Mouse (Mus musculus) Patski (cell line): ENCODE results near the gene Med24. TPM values are rescaled to one million over a fixed set of nuclear protein-coding genes. Genes with fewer than 3 reads are reported as not detected.
"Not testable (repeated sequence)": the region's sequence is repeated elsewhere in the genome, so short reads cannot be mapped to it uniquely, and the experiment has no call there.

ENCODE experiments used
- ATAC-seq: fragments of 100-300 bp; one replicate; pipeline ENCODE4 v1.8.0; 2021
- CTCF ChIA-PET: fragments of 350-600 bp; sonication (Branson Sonifier 250); formaldehyde crosslinking; loops from one replicate; lab custom pipeline; 2022; ENCODE audit warnings: inconsistent platforms; lab: Charles Lee
- POLR2A ChIA-PET: fragments of 350-600 bp; sonication (Branson Sonifier 250); formaldehyde crosslinking; loops from one replicate; lab custom pipeline; 2022; ENCODE audit warnings: antibody characterized with exemption, inconsistent platforms; lab: Charles Lee
- DNase-seq: peaks from one replicate; pipeline ENCODE4 v3.0.0-alpha.2; 2011; ENCODE audit warnings: low read depth, low spot score
- H3K27me3 ChIP-seq: fragments of 371-371 bp; one replicate; pipeline ENCODE4 v1.5.1; 2021
- CTCF ChIP-seq: fragments of 100-300 bp; IDR thresholded peaks from one replicate; pipeline ENCODE4 v1.5.1; 2021
- in situ Hi-C: fragments of 300-500 bp; cut with MboI; formaldehyde crosslinking; loops from 3 replicates; pipeline ENCODE4 v1.11.1; 2018; ENCODE audit warnings: low pct_unique_long_range_greater_than_20kb, mixed read lengths
- polyA plus RNA-seq: library from polyadenylated mRNA; unstranded; gene quantifications from one replicate; pipeline ENCODE4 v1.2.3, GENCODE M21; 2021

The Med24 gene
- polyA plus RNA-seq, 1 experiment from 2014 or later, result 47.2 TPM

DNA sequence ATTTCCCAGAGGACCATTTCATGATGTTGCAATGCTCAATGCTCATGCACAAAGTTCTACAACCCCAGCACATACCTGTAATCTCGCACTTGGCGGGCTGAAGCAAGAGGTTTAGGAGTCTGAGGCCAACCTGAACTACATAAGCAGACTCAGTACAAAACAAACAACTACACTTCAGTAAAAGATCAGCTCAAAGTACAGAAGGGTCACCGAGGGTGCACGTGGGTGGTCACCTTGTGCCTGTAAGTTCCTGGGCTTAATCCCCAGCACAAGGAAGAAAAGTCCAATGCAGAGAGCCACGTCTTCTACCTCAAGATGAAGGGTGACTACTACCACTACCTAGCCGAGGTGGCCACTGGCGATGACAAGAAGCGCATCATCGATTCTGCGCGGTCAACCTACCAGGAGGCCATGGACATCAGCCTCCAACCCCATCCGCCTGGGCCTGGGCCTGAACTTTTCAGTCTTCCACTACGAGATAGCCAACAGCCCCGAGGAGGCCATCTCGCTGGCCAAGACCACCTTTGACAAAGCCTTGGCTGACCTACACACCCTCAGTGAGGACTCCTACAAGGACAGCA, 3.2 kb downstream of the Med24 start:
- ATAC-seq (no peak), DNase-seq (no peak)
- CTCF ChIA-PET, result interaction anchor here (1.3 kb wide), 1 partner anchor 61 kb away, joined by 3 read pairs; no protein-coding TSS in a partner anchor
- in situ Hi-C loops, result no loop called here
- no peaks in the 10 kb centered on the region for H3K27me3 ChIP-seq
- POLR2A ChIA-PET, result no interaction called here
- TF ChIP-seq CTCF, result no peak

DNA sequence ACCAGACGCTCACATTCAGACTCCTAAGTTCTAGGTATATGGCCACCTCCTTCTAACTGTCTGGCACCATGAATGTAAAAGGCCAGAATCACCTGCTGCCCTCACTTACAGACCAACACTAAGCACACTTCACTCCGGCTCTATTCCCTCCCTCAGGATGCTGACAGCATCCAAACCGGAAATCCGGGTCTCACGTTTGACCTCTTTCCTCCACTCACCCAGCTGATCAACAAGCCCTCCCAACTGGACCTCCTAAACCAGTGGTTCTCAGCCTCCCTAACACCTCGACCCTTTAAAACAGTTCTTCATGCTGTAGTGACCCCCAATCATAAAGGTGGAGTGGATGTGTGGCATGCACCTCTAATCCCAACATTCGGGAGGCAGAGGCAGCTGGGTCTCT, 6.1 kb downstream of the Med24 start:
- ChIA-PET POLR2A (no interaction called here), CTCF (interaction anchor here (1.0 kb wide), 1 partner anchor 23 kb away, joined by 4 read pairs; no protein-coding TSS in a partner anchor)
- DNase-seq, result no peak
- no peaks in the 10 kb centered on the region for H3K27me3 ChIP-seq
- no peak for TF ChIP-seq CTCF
- no peak for ATAC-seq
- in situ Hi-C loops, result no loop called here

DNA sequence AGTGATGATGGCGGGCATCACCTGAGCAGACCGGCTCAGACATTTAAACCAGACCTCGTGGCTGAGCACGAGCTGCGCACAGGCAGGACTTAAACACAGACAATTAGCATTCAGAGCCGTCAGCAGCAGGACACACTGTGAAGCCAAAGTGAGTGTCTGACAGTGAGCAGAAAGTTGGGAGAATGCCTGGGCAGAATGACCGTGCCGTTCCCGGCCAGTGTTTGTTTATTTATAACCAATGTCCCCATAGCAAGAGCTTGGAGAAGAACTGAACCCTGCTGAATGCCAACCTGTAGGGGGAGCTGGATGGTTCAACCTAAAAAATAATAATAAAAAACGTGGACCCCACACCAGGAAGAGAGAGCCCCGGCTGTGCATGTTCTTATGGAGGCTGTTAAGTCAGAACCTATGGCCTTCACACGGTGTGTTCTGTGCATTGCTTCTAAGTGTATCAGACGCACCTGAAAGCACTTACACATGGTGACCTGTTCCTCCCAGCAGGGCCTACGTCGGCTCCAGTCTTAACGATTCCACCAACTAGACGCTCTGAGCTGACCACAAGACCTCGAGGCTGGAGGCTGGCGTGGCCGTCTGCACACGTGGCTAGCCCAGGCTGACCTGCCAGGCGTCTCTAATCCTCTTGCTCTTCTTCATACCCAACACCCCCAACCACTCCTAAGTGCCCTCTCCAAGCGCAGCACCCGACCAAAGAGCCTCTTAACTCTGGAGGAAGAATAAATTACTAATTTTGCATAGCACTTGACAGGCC, 7.6 kb downstream of the Med24 start:
- H3K27me3 ChIP-seq, result no peaks in the 10 kb centered on the region
- ATAC-seq (peak; percentile 31), DNase-seq (no peak)
- ChIA-PET POLR2A (no interaction called here), CTCF (interaction anchor here (0.9 to 5.3 kb wide), 5 partner anchors 8 to 119 kb away, joined by 3 to 41 read pairs (median 5); partner anchors contain the start of gene Med24)
- peak; percentile 70 for TF ChIP-seq CTCF
- in situ Hi-C loops, result no loop called here

DNA sequence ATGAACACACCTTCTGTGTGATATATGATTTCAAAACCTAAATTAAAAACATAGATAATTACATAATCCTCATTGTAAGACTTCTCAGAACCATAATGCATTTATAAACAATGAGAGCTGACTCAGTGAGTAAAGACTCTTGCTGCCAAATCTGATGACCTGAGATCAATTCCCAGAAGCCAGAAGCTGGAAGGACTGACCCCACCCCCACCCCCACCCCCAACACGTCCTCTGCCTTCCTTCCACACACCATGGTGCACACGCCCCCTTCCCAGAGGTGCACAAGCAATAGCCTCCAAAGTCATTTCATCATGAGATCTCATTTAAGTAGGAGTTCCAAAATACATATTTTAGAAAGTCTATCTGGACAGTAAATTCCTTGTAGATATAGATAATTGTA, 8.5 kb downstream of the Med24 start:
- ChIA-PET POLR2A (interaction anchor here (0.5 to 0.6 kb wide), 2 partner anchors 21 to 220 kb away, joined by 3 to 4 read pairs; no protein-coding TSS in a partner anchor), CTCF (interaction anchor here (0.6 to 5.3 kb wide), 4 partner anchors 9 to 67 kb away, joined by 3 to 41 read pairs (median 12); partner anchors contain the start of gene Med24)
- ATAC-seq (no peak), DNase-seq (no peak)
- H3K27me3 ChIP-seq, result no peaks in the 10 kb centered on the region
- TF ChIP-seq CTCF, result no peak
- in situ Hi-C loops, result no loop called here

DNA sequence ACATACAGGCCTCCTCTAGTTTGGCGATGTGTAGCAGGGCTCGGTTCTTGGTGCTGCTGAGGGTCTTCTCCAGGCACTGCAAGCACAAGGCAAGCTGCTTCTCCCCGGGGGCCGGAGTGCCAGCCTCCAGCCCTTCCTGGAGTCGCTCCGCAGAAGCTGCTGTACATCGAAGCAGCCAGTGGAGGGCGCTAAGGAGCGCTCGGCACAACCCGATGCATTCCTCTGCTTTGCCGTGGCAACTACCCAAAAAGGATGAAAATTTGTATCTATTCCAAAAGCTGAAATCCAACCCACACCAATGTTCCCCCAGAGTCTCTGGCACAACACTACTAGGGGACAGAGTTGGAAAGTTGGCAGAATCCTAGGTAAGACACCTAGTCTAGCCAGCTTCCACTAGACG, 11.3 kb downstream of the Med24 start:
- peak; percentile 90 for TF ChIP-seq CTCF
- CTCF ChIA-PET, result interaction anchor here (1.3 to 5.3 kb wide), 10 partner anchors 7 to 70 kb away, joined by 4 to 41 read pairs (median 6); partner anchors contain the start of genes Csf3 and Thra
- in situ Hi-C loops, result no loop called here
- POLR2A ChIA-PET, result interaction anchor here (0.6 to 0.9 kb wide), 2 partner anchors 19 to 557 kb away, joined by 3 to 5 read pairs; no protein-coding TSS in a partner anchor
- ATAC-seq (no peak), DNase-seq (no peak)
- H3K27me3 ChIP-seq, result no peaks in the 10 kb centered on the region

DNA sequence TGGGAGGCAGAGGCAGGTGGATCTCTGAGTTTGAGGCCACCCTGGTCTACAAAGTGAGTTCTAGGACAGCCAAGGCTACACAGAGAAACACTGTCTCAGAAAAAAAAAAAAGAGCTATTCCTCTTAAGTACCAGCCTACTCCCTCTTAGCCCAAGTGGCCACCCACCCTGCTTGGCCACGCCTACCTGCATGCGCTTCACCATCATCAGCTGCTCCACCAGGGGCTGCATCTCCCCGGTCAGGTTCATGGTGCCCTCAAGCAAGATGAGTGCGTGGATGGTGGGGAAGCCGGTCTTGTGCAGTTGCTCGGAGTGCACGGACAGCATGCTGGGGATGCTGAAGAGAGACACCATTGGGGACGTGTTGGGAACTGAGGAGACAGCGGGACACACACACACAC, 13.3 kb downstream of the Med24 start:
- no peaks in the 10 kb centered on the region for H3K27me3 ChIP-seq
- in situ Hi-C loops, result no loop called here
- ChIA-PET CTCF (interaction anchor here (1.2 to 1.7 kb wide), 2 partner anchors 10 to 71 kb away, joined by 4 read pairs; no protein-coding TSS in a partner anchor), POLR2A (interaction anchor here (0.5 kb wide), 1 partner anchor 35 kb away, joined by 3 read pairs; no protein-coding TSS in a partner anchor)
- no peak for DNase-seq
- no peak for ATAC-seq
- TF ChIP-seq CTCF, result no peak

DNA sequence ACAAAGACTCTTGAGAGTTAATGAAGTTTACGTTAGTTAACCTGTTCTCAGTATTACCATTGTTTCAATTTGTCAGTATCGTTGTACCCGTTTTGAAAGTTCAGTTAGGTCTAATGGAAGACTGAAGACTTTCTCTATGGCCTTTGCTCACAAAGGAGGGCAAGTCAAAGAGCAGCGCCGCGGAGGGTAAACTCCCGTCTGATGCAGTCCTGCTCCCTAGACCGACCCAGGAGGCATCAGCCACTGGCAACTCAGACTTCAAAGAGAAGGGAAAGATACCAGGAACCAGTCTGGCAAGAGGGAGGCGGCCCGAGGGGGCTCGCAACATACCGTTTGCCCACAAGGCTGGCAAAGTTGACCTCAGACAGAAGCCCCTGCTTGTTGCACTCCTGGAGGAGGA, 15.5 kb downstream of the Med24 start:
- ATAC-seq (no peak), DNase-seq (no peak)
- no peaks in the 10 kb centered on the region for H3K27me3 ChIP-seq
- POLR2A ChIA-PET, result no interaction called here
- in situ Hi-C loops, result no loop called here
- no peak for TF ChIP-seq CTCF
- CTCF ChIA-PET, result interaction anchor here (0.7 to 5.7 kb wide), 3 partner anchors 14 to 129 kb away, joined by 3 to 85 read pairs (median 41); partner anchors contain the start of gene Csf3

DNA sequence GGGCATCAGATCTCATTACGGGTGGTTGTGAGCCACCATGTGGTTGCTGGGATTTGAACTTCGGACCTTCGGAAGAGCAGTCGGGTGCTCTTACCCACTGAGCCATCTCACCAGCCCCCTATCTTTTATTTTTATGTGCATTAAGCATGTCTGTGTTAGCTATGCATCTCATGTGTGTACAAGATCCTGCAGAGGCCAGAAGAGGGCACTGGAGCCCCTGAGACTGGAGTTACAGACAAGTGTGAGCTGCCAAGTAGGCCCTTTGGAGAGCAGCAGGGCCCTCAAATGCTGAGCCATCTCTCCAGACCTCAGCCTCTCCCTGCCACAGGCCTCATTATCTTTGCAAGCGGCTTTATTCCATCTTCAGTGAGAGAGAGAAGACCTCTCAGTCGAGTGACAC, 17.2 kb downstream of the Med24 start:
- CTCF ChIA-PET, result interaction anchor here (1.2 to 5.7 kb wide), 7 partner anchors 8 to 75 kb away, joined by 4 to 85 read pairs (median 6); partner anchors contain the start of gene Csf3
- ATAC-seq, POLR2A ChIA-PET, H3K27me3 ChIP-seq, DNase-seq, in situ Hi-C loops: not testable (repeated sequence)

DNA sequence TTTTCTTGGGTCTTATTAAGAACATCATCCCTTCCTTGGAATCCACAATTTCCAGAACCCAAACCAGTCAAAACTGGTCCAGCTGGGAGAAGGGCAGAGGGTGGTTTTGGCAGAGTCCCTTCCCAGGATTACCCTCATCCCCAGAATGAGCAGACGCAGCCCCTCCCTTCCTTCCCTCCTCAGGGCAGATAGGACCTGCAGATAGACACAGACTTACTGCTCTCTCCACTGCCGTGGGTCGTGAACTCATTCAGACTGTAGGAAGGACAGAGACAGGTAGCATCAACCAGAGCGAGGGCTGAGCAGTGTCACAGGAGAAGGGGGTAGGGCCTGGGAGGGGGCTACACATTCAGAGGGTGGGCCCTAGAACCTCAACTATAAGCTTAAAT, 18.2 kb downstream of the Med24 start:
- DNase-seq (no peak), ATAC-seq (no peak)
- in situ Hi-C loops, result no loop called here
- CTCF ChIA-PET, result interaction anchor here (0.7 to 5.7 kb wide), 11 partner anchors 9 to 119 kb away, joined by 3 to 85 read pairs (median 6); partner anchors contain the start of gene Csf3
- H3K27me3 ChIP-seq, result no peaks in the 10 kb centered on the region
- POLR2A ChIA-PET, result interaction anchor here (1.1 kb wide), 1 partner anchor 11 kb away, joined by 3 read pairs; no protein-coding TSS in a partner anchor
- TF ChIP-seq CTCF, result no peak

DNA sequence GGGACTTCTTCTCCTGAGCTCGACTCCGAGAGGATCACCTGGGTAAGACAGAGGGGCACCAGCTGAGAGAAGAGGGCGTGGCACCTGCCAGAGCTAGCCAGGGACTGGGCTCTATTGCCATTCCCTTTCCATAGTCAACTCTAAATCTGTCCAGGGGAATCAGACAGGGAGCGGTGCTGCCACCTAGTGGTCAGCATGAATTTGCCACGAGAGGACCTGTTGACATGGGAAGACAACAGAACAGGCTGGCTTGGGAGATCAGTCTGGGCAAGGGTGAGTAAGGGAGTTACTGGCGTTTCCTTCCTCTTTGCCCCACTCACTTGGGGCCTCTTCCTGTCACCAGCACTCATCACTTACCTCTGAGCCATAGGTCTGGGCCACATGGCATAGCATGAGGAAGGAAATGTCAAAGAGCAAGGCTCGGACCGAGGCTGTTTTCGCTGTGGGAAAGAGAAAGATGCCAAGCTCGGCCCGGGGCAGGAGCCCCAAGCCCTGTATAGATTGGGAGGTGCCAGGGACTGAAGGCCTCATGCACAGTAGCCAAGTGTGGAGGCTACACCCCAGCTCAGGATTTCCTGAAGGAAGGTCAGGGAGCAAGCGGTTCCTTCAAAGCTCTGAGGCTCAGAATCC, 18.7 kb downstream of the Med24 start:
- ATAC-seq (no peak), DNase-seq (no peak)
- CTCF ChIA-PET, result interaction anchor here (0.7 to 5.7 kb wide), 12 partner anchors 9 to 119 kb away, joined by 3 to 85 read pairs (median 6); partner anchors contain the start of gene Csf3
- H3K27me3 ChIP-seq, result no peaks in the 10 kb centered on the region
- POLR2A ChIA-PET, result interaction anchor here (1.1 to 1.2 kb wide), 3 partner anchors 10 to 79 kb away, joined by 3 to 4 read pairs (median 4); no protein-coding TSS in a partner anchor
- in situ Hi-C loops, result no loop called here
- no peak for TF ChIP-seq CTCF
